Mouse (Mus musculus) left cerebral cortex, postnatal 25 days (tissue): Measurements from ENCODE around the gene Glis1. TPM values are rescaled to one million over a fixed set of nuclear protein-coding genes. Genes with fewer than 3 reads are reported as not detected.

Source experiments
- DNase-seq, 2 experiments: peaks; one replicate each; pipeline ENCODE4 v3.0.0; 2022; ENCODE audit warnings: low spot score in 2 of 2, mixed read lengths in 1 of 2
- intact Hi-C: fragments of 180-260 bp; cut with DNase I; formaldehyde crosslinking; loops from one replicate; pipeline ENCODE4 v1.15.1; 2025
- total RNA-seq, 2 experiments: library from RNA; stranded (reverse); gene quantifications; 2 replicates each; pipeline ENCODE4 v1.2.3; 2021

Gene Glis1
- total RNA-seq, 2 experiments from 2014 or later: 0.82 to 1.1 TPM

GRCm38 (mm10) chr4:107495751-107496430 is 61.5 kb downstream of the Glis1 start:
- no peak for DNase-seq
- intact Hi-C loops: no loop called here

- intact Hi-C loops: no loop called here
- no peak for DNase-seq
These were observed 63.1 kb downstream of the Glis1 start for GRCm38 (mm10) chr4:107497430-107497935.

DNA sequence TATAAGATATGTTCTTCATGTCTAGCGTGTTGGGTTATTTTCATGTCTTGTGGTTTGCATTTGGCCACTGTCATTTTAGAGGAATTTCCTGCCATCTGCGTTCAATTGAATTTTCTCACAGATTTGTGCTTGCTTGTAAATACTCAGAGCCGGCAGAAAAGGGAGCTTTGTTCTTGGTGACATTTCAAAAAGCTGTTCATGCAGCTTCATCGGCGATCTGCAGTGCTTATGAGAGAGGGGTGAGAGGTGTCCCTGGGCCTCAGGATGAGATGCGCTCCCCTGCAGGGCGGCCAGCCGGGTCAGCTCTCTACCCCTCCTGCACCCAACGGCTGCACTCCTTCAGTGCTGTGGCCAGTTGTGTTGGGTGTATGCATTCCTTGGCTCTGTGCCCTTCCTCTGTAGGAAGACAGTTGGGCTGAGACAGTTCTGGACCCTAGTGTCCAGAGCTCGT is 68.2 kb downstream of the Glis1 start:
- DNase-seq: peak in 1 of 2 experiments; percentile 39
- intact Hi-C loops: no loop called here

DNA sequence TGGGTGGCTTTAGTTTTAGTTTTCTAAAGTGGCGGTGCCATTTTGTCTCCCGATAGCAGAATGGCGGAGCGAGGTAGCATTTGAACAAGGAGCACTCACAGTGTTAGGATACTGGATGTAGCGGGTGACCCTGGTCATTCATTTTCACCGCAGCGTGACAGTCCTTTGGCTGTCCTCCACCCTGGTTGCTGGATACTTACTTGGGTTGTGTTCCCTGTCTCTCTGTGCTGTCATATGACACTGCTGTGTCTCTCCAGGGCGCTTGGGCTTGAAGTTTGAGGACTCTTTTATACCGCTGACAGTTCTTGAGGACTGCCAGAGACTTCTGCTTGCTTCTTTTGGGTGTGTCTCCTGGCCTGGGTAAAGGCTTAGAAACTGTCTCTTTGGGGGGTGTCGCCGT is 80.6 kb downstream of the Glis1 start:
- DNase-seq: no peak
- intact Hi-C loops: no loop called here

GRCm38 (mm10) chr4:107515626-107516025 is 81.2 kb downstream of the Glis1 start:
- intact Hi-C loops: no loop called here
- DNase-seq: no peak

- no peak for DNase-seq
- intact Hi-C loops: no loop called here
These were observed 84.4 kb downstream of the Glis1 start for GRCm38 (mm10) chr4:107518766-107519165.

GRCm38 (mm10) chr4:107520071-107520470 is 85.7 kb downstream of the Glis1 start:
- no peak for DNase-seq
- intact Hi-C loops: no loop called here

- intact Hi-C loops: no loop called here
- no peak for DNase-seq
These were observed 86.4 kb downstream of the Glis1 start for GRCm38 (mm10) chr4:107520816-107521215.

DNA sequence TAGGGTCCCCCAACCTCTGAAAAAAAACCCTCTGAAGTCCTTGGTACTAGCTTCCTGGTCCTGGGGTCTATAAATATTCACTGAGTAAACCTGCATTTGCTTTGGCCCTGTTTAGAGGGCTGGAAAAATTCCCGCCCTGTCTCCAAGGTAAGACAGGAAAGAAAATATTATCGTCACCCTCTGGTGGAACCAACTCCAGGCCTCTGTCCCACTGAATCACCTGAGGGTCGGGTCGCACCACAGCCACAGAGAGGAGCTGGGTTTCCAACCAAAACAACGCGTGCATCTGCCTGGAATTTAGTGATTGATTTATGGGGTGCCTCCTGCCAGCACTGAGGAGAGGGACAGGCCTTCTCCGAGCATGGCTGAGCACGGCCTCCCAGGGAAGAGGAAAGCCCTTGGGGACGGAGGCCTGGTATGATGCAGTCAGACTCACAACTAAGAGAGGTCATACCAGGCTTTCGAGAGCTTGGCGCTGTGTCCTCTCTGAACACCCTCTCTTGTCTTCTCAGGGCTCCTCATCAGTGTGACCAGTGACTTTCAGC is 89.3 kb downstream of the Glis1 start:
- intact Hi-C loops: no loop called here

DNA sequence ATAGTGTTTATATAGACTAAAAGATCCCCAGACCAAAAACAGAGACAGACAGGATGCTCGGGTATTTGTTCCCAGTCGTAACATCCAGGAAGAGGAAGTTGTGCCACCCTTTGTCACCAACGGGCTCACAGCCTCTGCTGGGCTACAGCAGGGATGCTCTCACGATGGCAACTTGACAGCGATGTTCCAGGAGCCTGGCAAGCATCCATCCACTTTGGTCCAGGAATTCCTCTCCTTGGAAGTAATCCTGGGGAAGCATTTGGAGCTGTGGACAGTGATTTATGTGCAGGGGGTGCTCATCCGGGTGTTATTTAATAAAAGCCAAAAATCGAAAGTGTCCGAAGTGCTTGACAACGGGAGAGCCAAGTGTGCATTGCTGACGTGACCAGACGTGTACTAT is 100.7 kb downstream of the Glis1 start:
- intact Hi-C loops: no loop called here
- DNase-seq: no peak

More for the DNA sequence above, 89.3 kb downstream of the Glis1 start:
- DNase-seq: no peak

DNA sequence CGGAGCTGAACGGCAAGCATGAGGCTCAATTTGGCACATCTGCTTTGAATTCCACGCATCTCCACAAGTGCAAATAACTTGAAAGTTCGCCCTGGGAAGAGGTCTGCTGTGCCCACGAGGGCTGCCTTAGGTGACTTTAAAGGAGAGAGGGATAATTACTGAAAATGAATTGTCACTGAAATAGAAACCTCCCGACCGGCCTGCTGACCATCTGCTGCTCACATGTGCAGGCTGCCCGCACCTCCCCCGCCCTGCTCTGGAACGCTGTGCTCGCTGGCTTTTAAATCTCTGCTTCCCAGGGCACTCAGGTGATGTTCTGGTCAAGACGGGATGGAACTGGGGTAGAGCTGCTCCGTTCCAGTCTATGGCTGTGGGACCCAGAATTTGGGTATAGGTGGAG is 103.7 kb downstream of the Glis1 start:
- peak in 1 of 2 experiments; percentile 19 for DNase-seq
- intact Hi-C loops: no loop called here

GRCm38 (mm10) chr4:107538561-107538960 is 104.2 kb downstream of the Glis1 start:
- no peak for DNase-seq
- intact Hi-C loops: no loop called here

GRCm38 (mm10) chr4:107539021-107539420 is 104.6 kb downstream of the Glis1 start:
- intact Hi-C loops: no loop called here
- no peak for DNase-seq

GRCm38 (mm10) chr4:107541821-107542220 is 107.4 kb downstream of the Glis1 start:
- intact Hi-C loops: no loop called here
- DNase-seq: no peak

- no peak for DNase-seq
- intact Hi-C loops: no loop called here
These were observed 110.5 kb downstream of the Glis1 start for GRCm38 (mm10) chr4:107544843-107545242.

GRCm38 (mm10) chr4:107545726-107546125 is 111.3 kb downstream of the Glis1 start:
- intact Hi-C loops: no loop called here
- DNase-seq: no peak

- no peak for DNase-seq
- intact Hi-C loops: no loop called here
These were observed 112.1 kb downstream of the Glis1 start for GRCm38 (mm10) chr4:107546525-107546924.

- DNase-seq: no peak
- intact Hi-C loops: no loop called here
These were observed 115.7 kb downstream of the Glis1 start for GRCm38 (mm10) chr4:107550096-107550495.

DNA sequence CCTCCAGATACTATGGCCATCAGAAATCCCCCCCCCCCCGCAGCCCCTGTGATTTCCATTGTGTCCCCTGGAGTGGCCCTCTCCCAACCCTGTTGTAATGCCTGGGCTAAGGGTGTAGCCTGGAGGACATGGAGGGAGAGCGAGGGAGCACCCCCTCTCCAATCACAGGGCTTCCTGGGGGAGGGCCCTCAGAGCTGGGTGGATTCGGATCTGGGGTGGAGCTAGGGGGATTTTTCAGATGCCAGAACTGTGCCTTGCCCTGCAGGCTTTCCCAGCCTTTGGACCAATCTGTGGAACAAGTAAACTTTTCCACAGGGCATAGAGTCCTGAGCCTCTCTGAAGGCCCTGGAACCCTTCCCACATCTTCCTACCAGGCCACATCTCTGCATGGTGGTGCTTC is 116.2 kb downstream of the Glis1 start:
- intact Hi-C loops: no loop called here
- no peak for DNase-seq

DNA sequence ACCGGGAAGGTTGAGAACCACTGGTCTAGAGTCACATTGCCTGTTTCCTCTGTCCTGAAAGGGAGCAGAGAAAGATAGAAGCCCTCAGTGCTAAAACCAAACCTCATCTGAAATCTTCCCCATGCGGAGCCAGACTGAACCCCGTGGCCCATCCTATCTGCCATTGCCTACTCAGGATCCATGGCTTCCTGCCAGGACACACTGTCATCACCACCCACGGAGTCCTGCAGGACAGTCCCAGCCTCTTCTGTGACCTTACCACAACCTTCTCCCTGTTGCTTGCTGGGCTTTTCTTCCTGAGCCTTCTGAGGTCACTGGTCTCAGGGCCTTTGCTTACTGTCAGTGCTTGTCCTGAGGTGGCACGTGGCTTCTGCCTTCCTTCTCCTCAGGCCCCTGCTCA is 118.3 kb downstream of the Glis1 start:
- intact Hi-C loops: no loop called here

GRCm38 (mm10) chr4:107553774-107554173 is 119.4 kb downstream of the Glis1 start:
- peak in 1 of 2 experiments; percentile 35 for DNase-seq
- intact Hi-C loops: no loop called here

More for the DNA sequence above, 118.3 kb downstream of the Glis1 start:
- DNase-seq: no peak
